Mouse (Mus musculus) inflammation-experienced regulatory T-cells, adult 16 weeks (primary cell): ENCODE results near the gene Hnrnph1. TPM values are rescaled to one million over a fixed set of nuclear protein-coding genes. Genes with fewer than 3 reads are reported as not detected.

ENCODE experiments used
- polyA plus RNA-seq: library from polyadenylated mRNA; unstranded; fragments of 100-300 nt; shearing (Covaris generic); gene quantifications from one replicate; pipeline ENCODE4 v1.2.1, GENCODE M21; 2017

Hnrnph1 gene
- polyA plus RNA-seq = 286 TPM

DNA sequence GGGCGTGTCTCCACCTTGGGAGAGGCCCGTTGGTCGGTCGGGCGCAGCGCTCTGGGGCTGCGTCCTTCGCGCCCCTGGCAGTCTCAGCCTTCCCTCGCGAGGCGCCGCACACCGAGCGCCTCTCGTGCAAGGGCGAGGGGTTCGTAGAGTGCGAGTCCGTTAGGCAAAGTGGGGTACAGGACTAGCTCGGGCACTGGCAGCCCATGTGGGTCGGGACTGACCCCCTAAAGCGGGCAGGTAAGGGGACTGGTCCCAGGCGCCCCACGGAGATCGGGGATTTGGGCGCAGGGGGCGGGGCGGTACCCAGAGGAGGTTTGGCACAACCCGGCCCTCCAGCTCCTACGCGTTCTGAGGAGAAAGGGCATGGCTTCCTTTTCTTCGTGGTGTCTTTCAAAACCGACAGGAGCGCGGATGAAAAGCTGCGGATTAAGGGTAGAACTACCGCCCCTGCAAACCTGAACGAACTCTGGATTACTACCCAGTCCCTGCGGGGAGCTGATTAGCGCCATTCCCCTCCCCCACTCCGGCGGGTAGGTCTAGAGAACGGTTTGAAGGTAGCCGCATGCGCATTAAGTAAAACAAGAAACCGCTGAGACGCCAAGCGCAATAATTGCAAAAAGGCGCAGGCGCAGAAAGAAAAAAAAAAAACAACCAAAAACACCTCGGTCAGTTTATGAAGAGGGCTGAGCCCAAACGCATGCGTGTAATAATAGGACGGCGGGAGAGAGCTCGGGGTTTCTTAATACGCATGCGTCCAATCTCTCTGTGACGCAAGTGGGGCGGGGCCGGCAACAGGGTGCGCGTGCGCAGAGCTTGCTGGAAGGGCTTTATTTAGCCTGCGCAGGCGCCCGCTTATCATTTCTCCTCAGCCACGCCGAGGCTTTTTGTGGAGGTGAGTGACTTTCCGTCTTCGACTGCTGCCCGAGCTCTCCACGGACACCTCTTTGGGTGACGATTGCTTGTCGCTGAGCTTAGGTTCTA is at the start of gene Hnrnph1:
Gene Hnrnph1, plus strand, starts transcription at position 80 of the 981 bp plus-strand sequence.

DNA sequence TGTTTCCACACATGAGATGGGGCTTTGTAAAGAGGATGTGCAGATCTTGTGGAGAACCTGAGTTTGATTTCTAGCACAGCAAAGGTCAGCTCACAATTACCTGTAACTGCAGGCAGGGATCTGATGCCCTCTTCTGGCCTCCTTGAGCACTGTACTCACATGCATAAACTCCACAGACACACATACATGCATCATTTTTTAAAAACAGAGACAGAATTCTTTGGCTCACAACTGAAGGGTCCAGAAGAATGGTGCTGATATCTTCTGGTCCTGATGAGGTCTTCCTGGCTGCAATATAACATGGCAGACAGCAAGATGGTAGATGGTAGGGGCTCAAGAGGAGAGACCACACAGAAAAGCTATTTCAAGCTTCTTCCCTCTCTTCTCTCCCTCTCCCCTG is 22.6 kb upstream of the Hnrnph1 start, which contains the start of gene Cby3:
Gene Cby3, plus strand, starts transcription at position 301 of the 400 bp plus-strand sequence.

DNA sequence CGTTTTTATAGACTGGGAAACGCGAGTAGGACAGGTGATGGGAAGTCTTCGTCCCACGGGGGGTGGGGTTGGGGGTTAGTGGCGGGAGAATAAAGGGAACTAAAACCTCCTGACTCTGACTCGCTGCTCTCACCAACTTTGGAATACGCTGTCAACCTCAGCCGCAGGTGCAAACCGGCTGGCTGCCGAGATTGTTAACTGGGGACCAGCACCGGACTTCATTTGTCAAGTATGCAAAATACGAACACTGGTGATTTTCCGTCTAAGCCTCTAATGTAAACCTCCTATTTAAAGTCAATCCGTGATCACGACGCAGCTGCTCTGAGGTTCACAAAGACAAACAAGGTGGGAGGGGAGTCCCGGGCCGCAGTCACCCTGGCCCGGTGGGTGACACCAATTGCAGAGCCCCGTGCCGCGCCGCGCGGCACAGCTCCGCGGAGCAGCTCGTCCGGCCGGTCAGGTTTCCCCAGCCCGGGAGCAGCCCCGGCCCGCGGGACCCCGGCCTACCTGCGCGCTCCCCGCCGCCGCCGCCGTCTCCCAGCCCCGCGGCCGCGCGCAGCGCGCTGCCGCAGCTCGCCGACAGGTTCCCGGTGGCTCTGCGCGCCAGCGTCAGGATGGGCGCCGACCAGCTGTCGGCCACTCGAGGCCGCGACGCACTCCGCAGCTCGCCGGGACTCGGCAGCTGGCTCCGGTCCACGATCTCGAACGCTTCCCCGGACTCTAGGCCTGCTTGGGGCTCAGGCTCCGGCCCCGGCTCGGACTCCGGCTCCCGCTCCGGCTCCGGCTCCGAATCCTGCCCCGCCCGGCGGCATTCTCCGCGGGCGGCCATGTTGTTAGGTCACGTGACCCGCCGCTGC is 53.7 kb downstream of the Hnrnph1 start, which contains the start of gene Rufy1:
Gene Rufy1, minus strand, starts transcription at position 849 of the 857 bp plus-strand sequence.

Other genes with a start within 250 kb of the Hnrnph1 start
- 62.7 TPM for gene Tbc1d9b, start 245.6 kb upstream of the Hnrnph1 start, polyA plus RNA-seq
- 5.6 TPM for gene Mrnip, start 202.5 kb upstream of the Hnrnph1 start, polyA plus RNA-seq
- gene Sqstm1, start 166.2 kb upstream of the Hnrnph1 start, polyA plus RNA-seq = 458 TPM
- 4.5 TPM for gene Mgat4b, start 166.1 kb upstream of the Hnrnph1 start, polyA plus RNA-seq
- 1.4 TPM for gene Ltc4s, start 138.4 kb upstream of the Hnrnph1 start, polyA plus RNA-seq
- gene Maml1, start 84.7 kb upstream of the Hnrnph1 start, polyA plus RNA-seq = 2.2 TPM
- 199 TPM for gene Canx, start 51.3 kb upstream of the Hnrnph1 start, polyA plus RNA-seq
- not detected for gene Cby3, start 22.5 kb upstream of the Hnrnph1 start, polyA plus RNA-seq
- gene Rufy1, start 54.1 kb downstream of the Hnrnph1 start, polyA plus RNA-seq = 15.4 TPM
- gene Adamts2, start 225.1 kb downstream of the Hnrnph1 start, polyA plus RNA-seq = not detected